Mouse (Mus musculus) liver, adult 2 months (tissue): ENCODE results near the gene Clec3a. TPM values are rescaled to one million over a fixed set of nuclear protein-coding genes. Genes with fewer than 3 reads are reported as not detected.
A peak's percentile ranks its signal among the peaks of the same experiment; 100 is the strongest.

Source experiments
- DNase-seq: peaks from one replicate; pipeline ENCODE4 v3.0.0-alpha.2; 2011; ENCODE audit warnings: low read depth, low spot score; ENCODE audit errors: extremely low read depth
- H3K27ac ChIP-seq: fragments of 200-500 bp; replicated peaks from 2 replicates; pipeline ENCODE4 v1.5.1; 2012; ENCODE audit warnings: low read depth, mild to moderate bottlenecking, control low read depth, inconsistent platforms, low read length; ENCODE audit not compliant: insufficient read depth
- H3K27me3 ChIP-seq: fragments of 200-500 bp; 2 replicates; pipeline ENCODE4 v1.6.1; 2012; ENCODE audit warnings: mild to moderate bottlenecking, moderate library complexity, low read length, inconsistent platforms; ENCODE audit not compliant: control insufficient read depth, insufficient read depth
- H3K36me3 ChIP-seq: fragments of 200-500 bp; 2 replicates; pipeline ENCODE4 v1.6.1; 2012; ENCODE audit warnings: low read length, inconsistent platforms; ENCODE audit not compliant: control insufficient read depth, insufficient read depth
- H3K4me1 ChIP-seq: fragments of 200-500 bp; 2 replicates; pipeline ENCODE4 v1.6.1; 2011; ENCODE audit warnings: low read length; ENCODE audit not compliant: control insufficient read depth, insufficient read depth
- H3K4me3 ChIP-seq: fragments of 200-500 bp; 2 replicates; pipeline ENCODE4 v1.5.1; 2011; ENCODE audit warnings: low read depth, mild to moderate bottlenecking, control low read depth, low read length, moderate library complexity; ENCODE audit not compliant: insufficient read depth
- H3K79me2 ChIP-seq: fragments of 200-500 bp; 2 replicates; pipeline ENCODE4 v1.6.1; 2012; ENCODE audit warnings: inconsistent platforms, mild to moderate bottlenecking, low read length, moderate library complexity; ENCODE audit not compliant: control insufficient read depth, insufficient read depth
- H3K9ac ChIP-seq: fragments of 200-500 bp; 2 replicates; pipeline ENCODE4 v1.6.1; 2012; ENCODE audit warnings: low read depth, mild to moderate bottlenecking, control low read depth, inconsistent platforms, low read length
- CTCF ChIP-seq: fragments of 200-500 bp; IDR thresholded peaks from 2 replicates; pipeline ENCODE4 v1.5.1; 2011; ENCODE audit warnings: low read depth, low read length, control low read depth
- POLR2A ChIP-seq: fragments of 200-500 bp; IDR thresholded peaks from 2 replicates; pipeline ENCODE4 v1.6.1; 2011; ENCODE audit warnings: low read length, control low read depth; ENCODE audit not compliant: insufficient read depth; ENCODE audit errors: extremely low read depth
- WGBS: fragments of 180-500 bp; shearing (Covaris S2); methylation state at CpG from one replicate; pipeline ENCODE4 v1.1.7; 2018; 5-methylcytosine and 5-hydroxymethylcytosine counted together
- polyA plus RNA-seq: library from polyadenylated mRNA; depleted of rRNA; stranded (reverse); fragments of >200 nt; gene quantifications from 2 replicates; pipeline ENCODE4 v1.2.3, GENCODE M21; 2012
- total RNA-seq: library from RNA; depleted of rRNA; stranded (reverse); fragments of >200 nt; gene quantifications from 2 replicates; pipeline ENCODE4 v1.2.3, GENCODE M21; 2014

Gene Clec3a
- total and polyA plus RNA-seq, 2 experiments = not detected

GRCm38 (mm10) chr8:114458113-114458784 is 40.4 kb downstream of the Clec3a start:
- Histone ChIP-seq H3K27ac (no peak overlapping the region), H3K27me3 (no peaks in the 10 kb centered on the region), H3K9ac (no peak overlapping the region), H3K4me1 (no peaks in the 10 kb centered on the region), H3K36me3 (peaks cover 4% of the 10 kb centered on the region; the same call in 1 of the 2 replicates), H3K79me2 (no peaks in the 10 kb centered on the region), H3K4me3 (no peak overlapping the region)
- 84% methylated on average over 25 of the region's 25 CpGs for WGBS
- peak; percentile 26 for DNase-seq
- TF ChIP-seq POLR2A = no peak
- no peak for TF ChIP-seq CTCF

- Histone ChIP-seq H3K9ac (no peak overlapping the region), H3K27ac (no peak overlapping the region), H3K36me3 (peaks cover 4% of the 10 kb centered on the region), H3K27me3 (no peaks in the 10 kb centered on the region), H3K4me3 (no peak overlapping the region), H3K79me2 (no peaks in the 10 kb centered on the region), H3K4me1 (no peaks in the 10 kb centered on the region)
- TF ChIP-seq POLR2A = no peak
- TF ChIP-seq CTCF = peak; percentile 28; the same call in 1 of the 2 replicates
- DNase-seq = no peak
- WGBS = 83% methylated on average over 5 of the region's 5 CpGs
Measured at GRCm38 (mm10) chr8:114460600-114460999, 42.7 kb downstream of the Clec3a start.

GRCm38 (mm10) chr8:114462591-114462990 is 44.7 kb downstream of the Clec3a start:
- Histone ChIP-seq H3K36me3 (peaks cover 4% of the 10 kb centered on the region), H3K4me1 (no peaks in the 10 kb centered on the region), H3K27me3 (no peaks in the 10 kb centered on the region), H3K79me2 (no peaks in the 10 kb centered on the region), H3K27ac (no peak overlapping the region), H3K4me3 (no peak overlapping the region), H3K9ac (no peak overlapping the region)
- DNase-seq = no peak
- TF ChIP-seq POLR2A (no peak), CTCF (no peak)
- 97% methylated on average over 11 of the region's 11 CpGs for WGBS

- no peak for DNase-seq
- 73% methylated on average over 10 of the region's 10 CpGs for WGBS
- no peaks in the 10 kb centered on the region for H3K27me3 ChIP-seq
- H3K27ac ChIP-seq = no peak overlapping the region
- no peaks in the 10 kb centered on the region for H3K79me2 ChIP-seq
- TF ChIP-seq POLR2A = no peak
- no peak for TF ChIP-seq CTCF
- no peak overlapping the region for H3K4me3 ChIP-seq
- H3K9ac ChIP-seq = no peak overlapping the region
- H3K4me1 ChIP-seq = no peaks in the 10 kb centered on the region
- peaks cover 4% of the 10 kb centered on the region for H3K36me3 ChIP-seq
Measured at GRCm38 (mm10) chr8:114463305-114463704, 45.4 kb downstream of the Clec3a start.

- Histone ChIP-seq H3K27me3 (no peaks in the 10 kb centered on the region), H3K4me1 (no peaks in the 10 kb centered on the region), H3K27ac (no peak overlapping the region), H3K9ac (no peak overlapping the region), H3K4me3 (no peak overlapping the region), H3K79me2 (no peaks in the 10 kb centered on the region), H3K36me3 (peaks cover 6% of the 10 kb centered on the region; the same call in 1 of the 2 replicates)
- 98% methylated on average over 21 of the region's 21 CpGs for WGBS
- DNase-seq = no peak
- no peak for TF ChIP-seq CTCF
- TF ChIP-seq POLR2A = no peak
Measured at GRCm38 (mm10) chr8:114468526-114469207, 50.8 kb downstream of the Clec3a start.

GRCm38 (mm10) chr8:114469208-114469590 is 51.3 kb downstream of the Clec3a start:
- Histone ChIP-seq H3K4me3 (no peak overlapping the region), H3K27me3 (no peaks in the 10 kb centered on the region), H3K36me3 (peaks cover 9% of the 10 kb centered on the region; the same call in 1 of the 2 replicates), H3K27ac (no peak overlapping the region), H3K79me2 (no peaks in the 10 kb centered on the region), H3K4me1 (no peaks in the 10 kb centered on the region), H3K9ac (no peak overlapping the region)
- 95% methylated on average over 10 of the region's 10 CpGs for WGBS
- TF ChIP-seq CTCF = no peak
- TF ChIP-seq POLR2A = no peak
- DNase-seq = no peak
